Mouse (Mus musculus) erythroblast, embryonic 14.5 days (primary cell): ENCODE data around the gene Rmdn3.

Experiments
- GATA1 ChIP-seq: IDR thresholded peaks from 2 replicates; pipeline ENCODE4 v1.6.1; 2012; ENCODE audit warnings: low read length, inconsistent platforms, mixed read lengths
- TAL1 ChIP-seq: IDR thresholded peaks from 3 replicates; pipeline ENCODE4 v1.6.1; 2012; ENCODE audit warnings: low read length, inconsistent platforms, mixed read lengths

DNA sequence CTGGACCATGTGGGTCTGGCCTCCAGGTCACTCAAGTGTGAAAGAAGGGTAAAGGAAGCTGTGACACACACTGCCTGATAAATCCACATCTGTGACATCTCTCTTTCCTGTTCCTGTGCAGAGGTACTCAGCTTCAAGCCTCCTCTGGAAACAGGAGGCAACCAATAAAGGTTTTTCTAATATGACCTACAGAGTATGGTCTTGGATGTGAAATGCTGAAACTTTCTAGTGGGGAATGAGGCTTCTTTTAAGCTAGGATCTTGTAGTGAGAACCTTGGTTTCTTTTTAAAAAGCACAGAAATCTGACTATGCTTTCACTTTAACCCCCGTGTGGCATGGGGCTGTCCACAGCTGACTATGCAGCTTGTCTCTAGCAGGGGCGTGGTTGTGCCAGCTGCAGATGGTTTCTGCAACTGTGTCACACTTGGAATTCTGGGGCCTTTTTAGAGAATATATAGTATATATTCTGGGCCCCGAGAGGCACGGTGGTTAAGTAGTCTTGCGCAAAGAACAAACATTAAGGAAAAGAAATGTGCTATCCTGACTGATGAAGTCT, 20.6 kb upstream of the Rmdn3 start:
- no peak for TF ChIP-seq GATA1
- TF ChIP-seq TAL1 = no peak
